Mouse (Mus musculus): Measurements from ENCODE around the gene Gas6. TPM values are rescaled to one million over a fixed set of nuclear protein-coding genes. Genes with fewer than 3 reads are reported as not detected.

The Gas6 gene
- total and polyA plus RNA-seq, 3 experiments, result not detected

DNA sequence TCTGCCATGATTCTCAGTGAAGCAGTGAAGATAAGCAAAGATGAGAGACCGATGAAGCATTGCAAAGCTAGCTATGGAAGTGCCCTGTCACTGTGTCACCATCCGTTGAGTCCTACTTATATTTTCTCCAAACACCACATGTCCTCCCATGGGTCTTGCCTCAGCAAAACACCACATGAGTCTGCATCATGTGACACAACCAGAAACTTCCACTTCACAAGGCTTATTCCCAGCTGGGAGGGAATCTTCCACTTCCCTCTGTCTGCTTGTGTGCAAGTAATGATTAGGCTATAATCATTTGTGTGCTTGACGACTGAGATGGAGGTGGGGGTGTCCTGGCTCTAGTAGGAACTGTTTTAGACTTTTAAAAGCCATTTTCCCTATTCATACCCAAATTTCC is 6.9 kb upstream of the Gas6 start:
- H3K4me3 ChIP-seq (ENCODE audit: low read depth, low read length), result no peak overlapping the region
- no peak for TF ChIP-seq POLR2AphosphoS5 (IDR thresholded peaks at IDR 0.05; ENCODE audit: insufficient replicate concordance, low read depth, low read length)
- no peak for TF ChIP-seq GATA2 (IDR thresholded peaks at IDR 0.05; ENCODE audit: borderline replicate concordance, low read depth, low read length)
- TF ChIP-seq TAL1 (conservative IDR thresholded peaks at IDR 0.05; ENCODE audit: low read depth, low read length), result no peak
- no peak for TF ChIP-seq CTCF (IDR thresholded peaks at IDR 0.05; ENCODE audit: low read depth, low read length)
- TF ChIP-seq GATA1 (IDR thresholded peaks at IDR 0.05; ENCODE audit: borderline replicate concordance, low read length), result no peak
- no peak for DNase-seq (ENCODE audit: low spot score)
- no peaks in the 10 kb centered on the region for H3K36me3 ChIP-seq (replicated peaks)
- H3K9me3 ChIP-seq (replicated peaks), result no peaks in the 10 kb centered on the region
- no peak for ATAC-seq (ENCODE audit: extremely low read depth, insufficient number of reproducible peaks, low FRiP score, poor library complexity, severe bottlenecking)
- no peaks in the 10 kb centered on the region for H3K4me1 ChIP-seq (ENCODE audit: insufficient read depth, low read depth, low read length)
- no peaks in the 10 kb centered on the region for H3K27me3 ChIP-seq (ENCODE audit: insufficient read depth, low read length)

DNA sequence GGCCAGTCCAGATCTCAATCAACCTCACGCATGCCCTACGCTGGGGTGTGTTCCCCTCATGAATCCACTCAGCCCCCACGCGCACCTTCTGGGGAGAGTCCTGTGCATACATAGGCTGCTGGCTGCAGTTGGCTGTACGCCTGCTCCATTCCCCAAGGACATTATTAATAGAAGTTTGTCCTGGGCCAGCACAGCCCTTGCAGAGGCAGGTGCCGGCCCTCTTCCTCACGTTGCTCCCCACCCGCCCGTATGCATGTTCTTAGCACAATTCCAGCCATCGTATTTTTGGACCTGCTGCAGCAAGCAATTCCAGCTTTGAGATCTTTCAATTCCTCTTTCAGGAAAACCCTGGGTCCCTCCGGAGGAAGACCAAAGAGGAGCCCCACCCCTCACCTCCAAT is 1.3 kb downstream of the Gas6 start:
- no peak for ATAC-seq (ENCODE audit: extremely low read depth, insufficient number of reproducible peaks, low FRiP score, poor library complexity, severe bottlenecking)
- Histone ChIP-seq H3K9me3 (replicated peaks) (peaks cover 7% of the 10 kb centered on the region), H3K4me1 (ENCODE audit: insufficient read depth, low read depth, low read length) (no peaks in the 10 kb centered on the region), H3K36me3 (replicated peaks) (no peaks in the 10 kb centered on the region), H3K4me3 (ENCODE audit: low read depth, low read length) (no peak overlapping the region), H3K27me3 (ENCODE audit: insufficient read depth, low read length) (no peaks in the 10 kb centered on the region)
- no peak for DNase-seq (ENCODE audit: low spot score)
- TF ChIP-seq CTCF (IDR thresholded peaks at IDR 0.05; ENCODE audit: low read depth, low read length) (no peak), POLR2AphosphoS5 (IDR thresholded peaks at IDR 0.05; ENCODE audit: insufficient replicate concordance, low read depth, low read length) (no peak), GATA2 (IDR thresholded peaks at IDR 0.05; ENCODE audit: borderline replicate concordance, low read depth, low read length) (no peak), TAL1 (conservative IDR thresholded peaks at IDR 0.05; ENCODE audit: low read depth, low read length) (no peak), GATA1 (IDR thresholded peaks at IDR 0.05; ENCODE audit: borderline replicate concordance, low read length) (no peak)

DNA sequence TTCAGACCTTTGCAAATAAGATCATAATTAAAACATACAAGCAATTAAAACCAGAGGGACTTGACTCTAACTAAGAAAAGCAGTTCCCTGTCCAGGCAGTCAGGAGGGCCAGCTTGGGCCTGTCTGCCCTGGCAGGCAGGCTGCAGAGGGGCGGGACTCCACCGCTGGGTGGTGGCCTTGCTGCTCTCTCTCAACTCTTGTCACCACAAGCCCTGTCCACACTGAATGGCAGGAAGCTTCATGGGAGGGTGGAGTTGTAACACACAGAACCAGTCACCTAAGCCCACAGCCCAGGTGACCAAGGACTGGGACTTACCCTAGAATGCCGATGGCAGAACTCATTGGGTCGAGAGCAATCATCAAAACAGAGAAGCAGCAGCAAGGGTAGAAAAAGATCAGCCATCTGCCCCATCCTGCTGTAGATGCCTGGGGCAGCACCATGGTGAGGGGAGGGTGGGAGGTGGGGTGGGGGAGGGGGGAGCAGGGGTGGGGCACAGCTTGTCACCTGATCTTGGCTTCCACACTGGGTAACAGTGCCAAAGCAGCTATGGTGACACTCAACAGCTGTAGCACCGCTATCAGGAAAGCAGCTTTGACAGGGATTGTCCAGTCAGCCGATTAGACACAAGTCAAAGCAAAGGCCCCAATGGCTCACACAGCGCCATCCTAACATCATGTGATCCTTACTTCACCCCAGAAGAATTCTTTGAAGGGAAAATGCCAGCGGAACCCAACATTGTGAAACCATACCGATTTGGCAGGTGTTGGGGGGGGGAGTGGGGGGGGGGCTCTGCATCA is 1.9 kb downstream of the Gas6 start:
- Histone ChIP-seq H3K9me3 (replicated peaks) (peaks cover 7% of the 10 kb centered on the region), H3K36me3 (replicated peaks) (no peaks in the 10 kb centered on the region), H3K4me3 (ENCODE audit: low read depth, low read length) (no peak overlapping the region), H3K27me3 (ENCODE audit: insufficient read depth, low read length) (0 out of 2 replicates have a peak, but pooled peaks cover 3% of the 10 kb centered on the region), H3K4me1 (ENCODE audit: insufficient read depth, low read depth, low read length) (no peaks in the 10 kb centered on the region)
- DNase-seq (ENCODE audit: low spot score), result no peak
- no peak for ATAC-seq (ENCODE audit: extremely low read depth, insufficient number of reproducible peaks, low FRiP score, poor library complexity, severe bottlenecking)
- no peak for TF ChIP-seq GATA1 (IDR thresholded peaks at IDR 0.05; ENCODE audit: borderline replicate concordance, low read length)
- no peak for TF ChIP-seq GATA2 (IDR thresholded peaks at IDR 0.05; ENCODE audit: borderline replicate concordance, low read depth, low read length)
- TF ChIP-seq POLR2AphosphoS5 (IDR thresholded peaks at IDR 0.05; ENCODE audit: insufficient replicate concordance, low read depth, low read length), result no peak
- no peak for TF ChIP-seq CTCF (IDR thresholded peaks at IDR 0.05; ENCODE audit: low read depth, low read length)
- TF ChIP-seq TAL1 (conservative IDR thresholded peaks at IDR 0.05; ENCODE audit: low read depth, low read length), result no peak

DNA sequence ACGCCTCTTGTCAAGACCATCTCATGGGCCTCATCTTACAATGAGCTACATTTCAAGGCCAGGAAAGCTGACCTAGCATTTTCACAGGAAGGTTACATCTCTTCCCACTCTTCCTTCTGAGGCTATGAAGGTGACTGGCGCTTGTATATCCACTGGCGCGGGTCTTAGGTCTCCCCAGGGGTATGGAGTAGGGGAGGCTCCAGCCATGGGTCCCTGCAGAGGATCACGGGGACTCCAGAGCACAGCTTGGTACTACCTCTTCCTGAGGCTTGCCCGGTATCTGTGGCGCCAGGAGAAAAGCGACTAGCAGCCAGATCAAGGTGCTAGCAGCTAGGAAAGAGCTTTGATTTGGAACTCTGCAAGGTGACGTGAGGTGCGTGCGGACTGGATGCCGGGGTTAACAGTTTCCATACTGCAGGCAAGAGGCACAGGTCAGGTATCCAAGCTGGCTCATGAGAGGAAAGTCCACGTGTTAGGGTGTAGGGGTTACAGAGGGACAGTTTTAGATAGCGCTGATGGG is 2.7 kb downstream of the Gas6 start:
- H3K9me3 ChIP-seq (replicated peaks), result peaks cover 7% of the 10 kb centered on the region
- TF ChIP-seq GATA1 (IDR thresholded peaks at IDR 0.05; ENCODE audit: borderline replicate concordance, low read length) (no peak), POLR2AphosphoS5 (IDR thresholded peaks at IDR 0.05; ENCODE audit: insufficient replicate concordance, low read depth, low read length) (no peak), TAL1 (conservative IDR thresholded peaks at IDR 0.05; ENCODE audit: low read depth, low read length) (no peak), GATA2 (IDR thresholded peaks at IDR 0.05; ENCODE audit: borderline replicate concordance, low read depth, low read length) (no peak), CTCF (IDR thresholded peaks at IDR 0.05; ENCODE audit: low read depth, low read length) (no peak)
- H3K4me1 ChIP-seq (ENCODE audit: insufficient read depth, low read depth, low read length), result no peaks in the 10 kb centered on the region
- DNase-seq (ENCODE audit: low spot score) (no peak), ATAC-seq (ENCODE audit: extremely low read depth, insufficient number of reproducible peaks, low FRiP score, poor library complexity, severe bottlenecking) (no peak)
- H3K36me3 ChIP-seq (replicated peaks), result no peaks in the 10 kb centered on the region
- H3K27me3 ChIP-seq (ENCODE audit: insufficient read depth, low read length), result 0 out of 2 replicates have a peak, but pooled peaks cover 3% of the 10 kb centered on the region
- no peak overlapping the region for H3K4me3 ChIP-seq (ENCODE audit: low read depth, low read length)

DNA sequence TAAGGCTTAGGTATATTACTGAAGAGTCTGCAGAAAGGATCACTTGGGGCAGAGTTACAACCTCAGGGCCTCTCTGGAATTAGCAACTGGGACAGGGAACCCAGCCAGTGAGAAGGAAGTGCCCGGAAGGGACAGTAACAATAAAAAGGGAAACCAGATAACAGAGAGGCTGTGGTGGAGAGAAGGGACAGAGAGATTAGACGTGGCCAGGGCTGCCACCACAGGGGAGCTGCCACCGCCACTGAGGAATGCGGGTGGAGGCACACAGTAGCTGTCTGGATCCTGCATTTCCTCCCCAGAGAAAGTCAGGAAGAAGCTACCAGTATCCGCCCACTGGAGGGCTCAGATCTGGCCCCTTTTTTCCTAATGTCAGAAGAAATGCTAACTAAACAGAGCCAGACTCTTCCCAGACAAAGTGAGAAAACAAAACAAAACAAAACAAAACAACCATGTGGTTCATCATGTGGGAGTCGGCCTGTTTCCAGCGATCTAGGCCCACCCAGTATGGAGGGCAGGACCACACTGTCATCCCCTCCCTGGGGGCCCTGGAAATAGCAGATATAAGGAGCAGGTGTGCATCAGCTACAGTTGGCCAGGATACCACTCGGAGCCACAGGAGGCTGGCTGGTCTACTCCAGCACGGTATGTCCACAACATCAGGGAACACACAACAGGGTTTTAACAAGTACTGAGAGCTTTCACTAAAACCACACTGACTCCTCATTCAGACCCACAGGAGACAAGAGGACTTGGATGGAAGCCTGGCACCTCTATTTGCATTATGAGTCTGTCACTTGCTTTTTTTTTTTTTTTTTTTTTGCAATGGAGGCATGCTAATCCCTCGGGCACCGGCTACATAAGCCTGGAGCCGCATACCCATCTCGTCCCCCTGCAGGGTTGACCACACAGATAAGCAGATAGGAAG is 4.0 kb downstream of the Gas6 start:
- ATAC-seq (ENCODE audit: extremely low read depth, insufficient number of reproducible peaks, low FRiP score, poor library complexity, severe bottlenecking), result no peak
- no peak overlapping the region for H3K4me3 ChIP-seq (ENCODE audit: low read depth, low read length)
- peaks cover 7% of the 10 kb centered on the region for H3K9me3 ChIP-seq (replicated peaks)
- H3K36me3 ChIP-seq (replicated peaks), result no peaks in the 10 kb centered on the region
- no peaks in the 10 kb centered on the region for H3K4me1 ChIP-seq (ENCODE audit: insufficient read depth, low read depth, low read length)
- peaks cover 5% of the 10 kb centered on the region; the same call in 1 of the 2 replicates for H3K27me3 ChIP-seq (ENCODE audit: insufficient read depth, low read length)
- no peak for DNase-seq (ENCODE audit: low spot score)
- TF ChIP-seq TAL1 (conservative IDR thresholded peaks at IDR 0.05; ENCODE audit: low read depth, low read length) (no peak), POLR2AphosphoS5 (IDR thresholded peaks at IDR 0.05; ENCODE audit: insufficient replicate concordance, low read depth, low read length) (no peak), CTCF (IDR thresholded peaks at IDR 0.05; ENCODE audit: low read depth, low read length) (no peak), GATA1 (IDR thresholded peaks at IDR 0.05; ENCODE audit: borderline replicate concordance, low read length) (no peak), GATA2 (IDR thresholded peaks at IDR 0.05; ENCODE audit: borderline replicate concordance, low read depth, low read length) (no peak)

Data from G1E (cell line).